Mouse (Mus musculus): ENCODE data around the gene Tgfbr2. TPM values are rescaled to one million over a fixed set of nuclear protein-coding genes. Genes with fewer than 3 reads are reported as not detected.

The Tgfbr2 gene
- polyA plus RNA-seq, 1 experiment from 2014 or later = 33.8 TPM

DNA sequence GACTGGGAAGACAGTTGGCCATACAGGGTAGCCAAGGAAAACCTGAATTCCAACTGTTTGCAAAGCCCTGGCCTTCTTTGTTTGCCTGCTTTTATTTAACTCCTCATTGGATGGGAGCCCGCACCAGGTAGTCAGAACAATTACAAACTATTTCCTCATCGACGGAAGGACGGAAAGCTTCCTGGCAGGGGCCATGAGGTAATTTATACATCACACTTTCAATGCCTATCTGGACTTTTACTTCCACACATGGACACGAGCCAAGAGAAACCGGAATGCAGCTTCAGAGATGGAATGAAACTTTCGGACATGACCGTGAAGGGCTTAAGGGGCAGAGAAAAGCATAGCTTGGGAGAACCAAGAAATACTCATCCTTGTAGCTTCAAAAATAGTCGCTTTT is 24.0 kb upstream of the Tgfbr2 start:
- ATAC-seq (ENCODE audit: insufficient read depth, low FRiP score) = no peak
- H3K27me3 ChIP-seq (ENCODE audit: control insufficient read depth, insufficient read depth, low read length) = no peaks in the 10 kb centered on the region
- no peaks in the 10 kb centered on the region for H3K9me3 ChIP-seq (replicated peaks; ENCODE audit: control insufficient read depth, low read length)
- no peaks in the 10 kb centered on the region for H3K4me1 ChIP-seq (ENCODE audit: control insufficient read depth, insufficient read depth, low read length)
- no peak overlapping the region for H3K9ac ChIP-seq (ENCODE audit: low read length)
- no peak overlapping the region for H3K4me2 ChIP-seq (ENCODE audit: low read depth, low read length)
- no peaks in the 10 kb centered on the region for H3K36me3 ChIP-seq (ENCODE audit: control insufficient read depth, insufficient read depth, low read length)
- no peak overlapping the region for H3K4me3 ChIP-seq (replicated peaks; ENCODE audit: low read length)
- 39% methylated on average over 9 of the region's 9 CpGs for whole genome bisulfite sequencing
- peak overlapping the region; percentile 21 for H3K27ac ChIP-seq (ENCODE audit: low read length)

DNA sequence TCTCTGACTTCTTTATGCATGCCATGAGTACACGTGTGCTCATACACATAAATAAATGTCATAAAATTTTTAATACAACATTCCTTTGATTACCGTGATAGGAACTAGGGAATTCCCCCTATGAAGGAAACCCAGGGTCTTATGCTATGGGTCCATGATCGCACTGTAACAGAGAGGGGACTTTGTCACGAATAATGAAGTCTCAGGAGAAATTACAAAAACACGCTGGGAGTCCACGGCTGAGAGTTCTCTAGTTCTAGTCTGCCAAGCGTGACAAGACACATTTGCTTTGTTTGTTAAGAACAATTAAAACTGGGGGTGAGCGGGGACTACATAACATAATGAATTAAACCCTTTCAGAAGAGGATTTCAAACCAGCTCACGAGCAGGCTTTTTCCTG is 23.3 kb upstream of the Tgfbr2 start:
- H3K4me2 ChIP-seq (ENCODE audit: low read depth, low read length) = no peak overlapping the region
- no peak overlapping the region for H3K9ac ChIP-seq (ENCODE audit: low read length)
- no peak overlapping the region for H3K27ac ChIP-seq (ENCODE audit: low read length)
- H3K4me3 ChIP-seq (replicated peaks; ENCODE audit: low read length) = no peak overlapping the region
- no peaks in the 10 kb centered on the region for H3K36me3 ChIP-seq (ENCODE audit: control insufficient read depth, insufficient read depth, low read length)
- no peaks in the 10 kb centered on the region for H3K4me1 ChIP-seq (ENCODE audit: control insufficient read depth, insufficient read depth, low read length)
- no peak for ATAC-seq (ENCODE audit: insufficient read depth, low FRiP score)
- no peaks in the 10 kb centered on the region for H3K9me3 ChIP-seq (replicated peaks; ENCODE audit: control insufficient read depth, low read length)
- 57% methylated on average over 9 of the region's 9 CpGs for WGBS
- no peaks in the 10 kb centered on the region for H3K27me3 ChIP-seq (ENCODE audit: control insufficient read depth, insufficient read depth, low read length)

DNA sequence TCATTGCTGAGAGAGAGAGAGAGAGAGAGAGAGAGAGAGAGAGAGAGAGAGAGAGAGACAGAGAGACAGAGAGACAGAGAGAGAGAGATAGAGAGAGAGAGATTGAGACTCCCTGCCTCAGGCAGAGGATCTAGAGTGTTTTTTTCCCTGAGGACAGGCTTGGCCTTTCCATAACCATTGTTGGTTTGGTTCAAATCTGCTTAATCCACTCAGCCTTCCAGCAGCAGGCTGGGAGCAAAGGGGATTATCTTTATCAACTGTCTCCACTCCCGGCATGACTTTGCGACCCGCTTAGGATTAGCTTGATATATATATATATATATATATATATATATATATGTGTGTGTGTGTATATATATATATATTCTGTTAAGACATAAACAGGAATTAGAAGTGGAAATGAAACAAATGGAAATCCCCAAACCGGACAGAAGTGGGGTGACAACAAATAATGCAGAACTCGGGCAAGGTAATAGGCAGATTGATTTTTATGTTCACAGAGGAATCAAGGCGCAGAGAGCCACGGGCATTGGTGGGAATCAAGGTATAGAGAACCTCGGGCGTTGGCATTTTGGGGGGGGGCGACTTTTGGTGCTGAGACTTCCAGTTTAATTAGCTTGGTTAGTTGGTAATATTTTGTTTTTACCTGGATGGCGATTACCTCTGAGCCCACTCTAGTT is 22.5 kb upstream of the Tgfbr2 start:
- no peaks in the 10 kb centered on the region for H3K4me1 ChIP-seq (ENCODE audit: control insufficient read depth, insufficient read depth, low read length)
- H3K4me3 ChIP-seq (replicated peaks; ENCODE audit: low read length) = no peak overlapping the region
- no peaks in the 10 kb centered on the region for H3K27me3 ChIP-seq (ENCODE audit: control insufficient read depth, insufficient read depth, low read length)
- no peak overlapping the region for H3K27ac ChIP-seq (ENCODE audit: low read length)
- no peaks in the 10 kb centered on the region for H3K9me3 ChIP-seq (replicated peaks; ENCODE audit: control insufficient read depth, low read length)
- H3K9ac ChIP-seq (ENCODE audit: low read length) = no peak overlapping the region
- H3K4me2 ChIP-seq (ENCODE audit: low read depth, low read length) = no peak overlapping the region
- WGBS = 83% methylated on average over 11 of the region's 11 CpGs
- no peaks in the 10 kb centered on the region for H3K36me3 ChIP-seq (ENCODE audit: control insufficient read depth, insufficient read depth, low read length)
- no peak for ATAC-seq (ENCODE audit: insufficient read depth, low FRiP score)

DNA sequence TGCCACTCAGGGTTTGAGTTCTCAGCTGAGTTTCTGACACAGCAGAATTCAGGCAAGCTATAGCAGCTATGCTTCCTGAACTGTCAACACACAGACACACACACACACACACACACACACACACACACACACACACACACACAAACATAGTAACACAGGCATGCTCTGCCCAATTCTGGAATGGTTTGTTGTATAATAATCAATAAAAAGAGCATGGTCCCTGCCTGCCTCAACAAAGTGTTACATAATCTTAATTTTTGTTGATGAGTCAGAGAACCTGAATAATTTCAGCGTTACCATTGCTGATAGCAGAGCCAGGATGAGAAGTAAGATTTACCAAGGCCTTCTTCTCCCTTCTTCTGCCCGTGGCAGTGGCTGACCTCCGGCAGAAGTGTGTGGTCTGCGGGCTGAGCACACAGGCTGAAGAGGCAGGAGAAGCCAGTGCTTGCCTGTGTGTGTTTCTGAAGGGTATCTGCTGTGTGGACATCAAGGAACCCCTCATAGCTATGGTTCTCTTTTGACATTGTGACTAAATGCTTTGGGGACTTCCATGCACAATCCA is 18.8 kb upstream of the Tgfbr2 start:
- 53% methylated on average over 4 of the region's 4 CpGs for WGBS
- Histone ChIP-seq H3K4me1 (ENCODE audit: control insufficient read depth, insufficient read depth, low read length) (no peaks in the 10 kb centered on the region), H3K27ac (ENCODE audit: low read length) (no peak overlapping the region), H3K27me3 (ENCODE audit: control insufficient read depth, insufficient read depth, low read length) (no peaks in the 10 kb centered on the region), H3K36me3 (ENCODE audit: control insufficient read depth, insufficient read depth, low read length) (no peaks in the 10 kb centered on the region), H3K9me3 (replicated peaks; ENCODE audit: control insufficient read depth, low read length) (no peaks in the 10 kb centered on the region), H3K9ac (ENCODE audit: low read length) (no peak overlapping the region), H3K4me2 (ENCODE audit: low read depth, low read length) (no peak overlapping the region), H3K4me3 (replicated peaks; ENCODE audit: low read length) (no peak overlapping the region)
- no peak for ATAC-seq (ENCODE audit: insufficient read depth, low FRiP score)

DNA sequence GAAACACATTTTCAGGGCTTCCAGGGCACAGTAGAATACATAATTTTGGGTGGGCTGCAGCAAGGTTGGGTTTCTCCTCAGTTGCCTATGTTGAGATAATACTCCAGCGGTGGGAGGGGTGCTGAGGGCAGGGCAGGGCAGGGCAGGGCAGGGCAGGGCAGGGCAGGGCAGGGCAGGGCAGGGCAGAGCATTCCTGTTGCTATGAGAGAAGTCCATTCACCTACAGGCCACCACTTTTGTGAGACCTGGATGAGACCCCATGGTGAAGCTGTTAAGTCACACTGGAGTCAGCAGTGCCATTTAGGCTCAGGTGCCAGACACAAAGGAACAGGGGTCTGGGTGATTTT is 18.3 kb upstream of the Tgfbr2 start:
- Histone ChIP-seq H3K4me1 (ENCODE audit: control insufficient read depth, insufficient read depth, low read length) (no peaks in the 10 kb centered on the region), H3K36me3 (ENCODE audit: control insufficient read depth, insufficient read depth, low read length) (no peaks in the 10 kb centered on the region), H3K9me3 (replicated peaks; ENCODE audit: control insufficient read depth, low read length) (no peaks in the 10 kb centered on the region), H3K27me3 (ENCODE audit: control insufficient read depth, insufficient read depth, low read length) (no peaks in the 10 kb centered on the region), H3K4me3 (replicated peaks; ENCODE audit: low read length) (no peak overlapping the region), H3K27ac (ENCODE audit: low read length) (no peak overlapping the region), H3K4me2 (ENCODE audit: low read depth, low read length) (no peak overlapping the region), H3K9ac (ENCODE audit: low read length) (no peak overlapping the region)
- WGBS = 67% methylated on average over 1 of the region's 1 CpGs
- ATAC-seq (ENCODE audit: insufficient read depth, low FRiP score) = no peak

DNA sequence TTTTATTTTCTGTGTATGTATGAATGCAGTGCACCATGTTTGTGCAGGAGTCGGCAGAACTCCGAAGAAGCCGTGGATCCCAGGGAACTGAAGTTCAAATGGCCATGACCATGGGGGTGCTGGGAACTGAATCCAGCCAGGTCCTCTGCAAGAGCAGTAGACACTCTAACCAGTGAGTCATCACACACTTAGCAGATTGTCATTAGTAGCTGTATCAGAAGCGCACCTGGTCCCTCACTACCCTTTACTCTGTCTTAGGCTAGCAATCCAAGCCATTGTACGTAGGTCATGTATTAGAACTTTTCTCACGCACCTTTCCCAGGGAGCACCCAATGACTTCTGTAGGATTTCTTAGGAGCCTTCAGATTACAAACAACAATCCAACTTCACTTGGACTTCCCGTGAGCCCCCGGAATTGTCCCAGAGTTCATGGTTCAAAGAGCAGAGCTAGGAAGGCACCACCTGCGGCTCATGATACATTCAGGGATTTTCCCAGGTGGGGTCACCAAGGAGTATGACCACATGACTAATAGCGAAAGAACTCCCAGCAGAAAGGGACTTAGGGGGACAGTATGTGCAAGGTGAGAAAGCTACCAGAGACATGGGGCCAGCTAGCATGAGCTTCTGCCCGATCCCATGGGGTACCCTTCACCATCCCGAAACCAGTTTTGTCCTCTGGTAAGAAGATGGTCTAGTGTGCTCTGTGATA is 17.8 kb upstream of the Tgfbr2 start:
- Histone ChIP-seq H3K4me3 (replicated peaks; ENCODE audit: low read length) (no peak overlapping the region), H3K27me3 (ENCODE audit: control insufficient read depth, insufficient read depth, low read length) (no peaks in the 10 kb centered on the region), H3K9ac (ENCODE audit: low read length) (no peak overlapping the region), H3K4me2 (ENCODE audit: low read depth, low read length) (no peak overlapping the region), H3K4me1 (ENCODE audit: control insufficient read depth, insufficient read depth, low read length) (no peaks in the 10 kb centered on the region), H3K27ac (ENCODE audit: low read length) (no peak overlapping the region), H3K36me3 (ENCODE audit: control insufficient read depth, insufficient read depth, low read length) (no peaks in the 10 kb centered on the region), H3K9me3 (replicated peaks; ENCODE audit: control insufficient read depth, low read length) (no peaks in the 10 kb centered on the region)
- ATAC-seq (ENCODE audit: insufficient read depth, low FRiP score) = no peak
- WGBS = 93% methylated on average over 12 of the region's 12 CpGs

DNA sequence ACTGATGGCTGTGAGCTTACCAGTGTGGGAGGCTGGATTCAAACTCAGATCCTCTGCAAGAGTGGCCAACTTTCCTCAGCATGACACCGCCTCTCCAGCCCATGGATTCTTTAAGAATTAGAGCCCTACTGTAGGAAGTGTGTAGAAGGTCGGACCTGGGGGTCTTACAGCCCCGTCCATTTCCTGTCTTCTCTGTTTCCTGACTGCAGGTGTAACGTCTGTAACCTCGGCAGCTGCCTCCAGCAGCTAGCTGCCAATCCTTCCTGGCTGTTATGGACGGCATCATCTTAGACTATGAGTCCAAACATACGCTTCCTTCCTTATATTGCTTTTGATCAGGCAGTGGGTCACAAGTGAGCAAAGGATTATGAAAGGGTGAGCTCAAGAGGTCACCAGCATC is 17.1 kb upstream of the Tgfbr2 start:
- H3K36me3 ChIP-seq (ENCODE audit: control insufficient read depth, insufficient read depth, low read length) = no peaks in the 10 kb centered on the region
- H3K27ac ChIP-seq (ENCODE audit: low read length) = no peak overlapping the region
- no peaks in the 10 kb centered on the region for H3K4me1 ChIP-seq (ENCODE audit: control insufficient read depth, insufficient read depth, low read length)
- H3K9ac ChIP-seq (ENCODE audit: low read length) = no peak overlapping the region
- WGBS = 67% methylated on average over 7 of the region's 7 CpGs
- no peak overlapping the region for H3K4me3 ChIP-seq (replicated peaks; ENCODE audit: low read length)
- H3K9me3 ChIP-seq (replicated peaks; ENCODE audit: control insufficient read depth, low read length) = no peaks in the 10 kb centered on the region
- no peak overlapping the region for H3K4me2 ChIP-seq (ENCODE audit: low read depth, low read length)
- H3K27me3 ChIP-seq (ENCODE audit: control insufficient read depth, insufficient read depth, low read length) = no peaks in the 10 kb centered on the region
- ATAC-seq (ENCODE audit: insufficient read depth, low FRiP score) = no peak

DNA sequence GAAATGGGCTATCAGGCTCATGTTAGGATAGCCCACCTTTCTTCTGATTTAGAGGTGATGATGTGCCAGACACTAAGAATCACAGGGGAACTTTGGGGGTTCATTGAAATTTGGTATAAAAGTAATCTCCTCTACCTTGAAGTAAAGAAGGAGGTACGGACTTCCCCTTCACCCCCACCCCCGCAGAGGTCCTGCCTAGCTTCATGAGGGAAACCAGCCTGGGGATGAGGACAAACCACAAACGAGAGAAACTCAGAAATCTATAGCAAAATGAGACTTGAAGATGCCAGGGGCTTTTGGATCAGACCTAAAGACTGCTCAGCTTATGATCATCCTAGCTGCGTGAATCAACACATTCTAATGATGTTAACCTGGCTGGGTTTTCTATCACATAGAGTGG is 14.7 kb upstream of the Tgfbr2 start:
- no peaks in the 10 kb centered on the region for H3K36me3 ChIP-seq (ENCODE audit: control insufficient read depth, insufficient read depth, low read length)
- H3K27me3 ChIP-seq (ENCODE audit: control insufficient read depth, insufficient read depth, low read length) = no peaks in the 10 kb centered on the region
- H3K4me3 ChIP-seq (replicated peaks; ENCODE audit: low read length) = no peak overlapping the region
- H3K27ac ChIP-seq (ENCODE audit: low read length) = no peak overlapping the region
- peaks cover 2% of the 10 kb centered on the region; the same call in 1 of the 2 replicates for H3K4me1 ChIP-seq (ENCODE audit: control insufficient read depth, insufficient read depth, low read length)
- no peaks in the 10 kb centered on the region for H3K9me3 ChIP-seq (replicated peaks; ENCODE audit: control insufficient read depth, low read length)
- no peak overlapping the region for H3K4me2 ChIP-seq (ENCODE audit: low read depth, low read length)
- no peak overlapping the region for H3K9ac ChIP-seq (ENCODE audit: low read length)
- no peak for ATAC-seq (ENCODE audit: insufficient read depth, low FRiP score)
- 83% methylated on average over 4 of the region's 4 CpGs for WGBS

DNA sequence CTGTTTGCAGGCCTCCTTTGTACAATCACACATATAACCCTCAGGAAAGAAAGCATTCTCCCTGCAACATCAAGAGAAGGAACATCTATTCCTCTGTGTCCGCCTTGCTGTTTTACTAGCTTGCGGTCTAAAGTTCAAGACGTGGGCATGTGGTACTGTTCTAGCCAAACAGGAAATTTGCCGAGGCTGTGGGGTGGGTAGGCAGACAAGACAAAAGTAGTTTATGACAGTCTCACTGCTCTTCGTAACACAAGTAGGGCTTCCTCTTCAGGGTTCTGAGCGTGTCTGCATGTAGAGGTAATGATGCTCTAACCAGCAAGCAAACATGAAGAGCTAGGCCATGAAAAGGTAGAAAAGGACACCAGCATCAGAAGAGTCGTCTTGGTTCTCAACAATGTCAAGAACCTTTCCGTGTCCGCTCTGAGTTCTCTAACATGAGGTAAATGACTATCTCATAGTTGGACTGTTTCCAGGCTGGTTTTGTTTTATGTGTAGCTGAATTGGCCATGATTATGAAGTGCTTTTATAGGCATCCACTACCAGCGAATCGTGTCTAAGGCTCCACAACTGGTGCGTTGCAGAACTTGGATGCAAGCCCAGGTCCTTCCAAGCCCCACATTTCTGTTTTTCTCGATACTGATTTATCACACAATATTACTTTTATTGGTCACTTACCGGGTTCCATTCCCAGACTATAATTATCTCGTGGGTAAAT is 13.9 kb upstream of the Tgfbr2 start:
- no peak overlapping the region for H3K27ac ChIP-seq (ENCODE audit: low read length)
- H3K4me3 ChIP-seq (replicated peaks; ENCODE audit: low read length) = no peak overlapping the region
- H3K9me3 ChIP-seq (replicated peaks; ENCODE audit: control insufficient read depth, low read length) = no peaks in the 10 kb centered on the region
- H3K36me3 ChIP-seq (ENCODE audit: control insufficient read depth, insufficient read depth, low read length) = no peaks in the 10 kb centered on the region
- H3K4me2 ChIP-seq (ENCODE audit: low read depth, low read length) = no peak overlapping the region
- no peak overlapping the region for H3K9ac ChIP-seq (ENCODE audit: low read length)
- no peak for ATAC-seq (ENCODE audit: insufficient read depth, low FRiP score)
- 73% methylated on average over 15 of the region's 15 CpGs for WGBS
- peaks cover 2% of the 10 kb centered on the region; the same call in 1 of the 2 replicates for H3K4me1 ChIP-seq (ENCODE audit: control insufficient read depth, insufficient read depth, low read length)
- H3K27me3 ChIP-seq (ENCODE audit: control insufficient read depth, insufficient read depth, low read length) = no peaks in the 10 kb centered on the region

Measured in stomach, embryonic 16.5 days (tissue).